Mouse (Mus musculus) liver, embryonic 11.5 days (tissue): ENCODE measurements around the gene Comp. TPM values are rescaled to one million over a fixed set of nuclear protein-coding genes. Genes with fewer than 3 reads are reported as not detected.

ENCODE experiments used
- ATAC-seq: fragments of 200-750 bp; cut with Nextera tagmentation; replicated peaks from 2 replicates; pipeline ENCODE4 v1.8.0; 2017; ENCODE audit warnings: moderate number of reproducible peaks, mild to moderate bottlenecking, moderate TSS enrichment, moderate library complexity; ENCODE audit not compliant: low FRiP score
- DNase-seq: peaks from one replicate; pipeline ENCODE4 v3.0.0-alpha.2; 2017; ENCODE audit warnings: low spot score
- H3K27ac ChIP-seq: fragments of 300-500 bp; sonication (generic); 2 replicates; pipeline ENCODE4 v1.5.1; 2014; ENCODE audit warnings: mild to moderate bottlenecking, low read depth, low read length, control low read depth
- H3K27me3 ChIP-seq: fragments of 300-500 bp; sonication (generic); replicated peaks from 2 replicates; pipeline ENCODE4 v1.6.1; 2014; ENCODE audit warnings: low read length, mixed read lengths; ENCODE audit not compliant: control insufficient read depth, insufficient read depth
- H3K36me3 ChIP-seq: fragments of 300-500 bp; sonication (generic); 2 replicates; pipeline ENCODE4 v1.6.1; 2014; ENCODE audit warnings: mild to moderate bottlenecking, low read length, moderate library complexity, mixed read lengths; ENCODE audit not compliant: control insufficient read depth, insufficient read depth
- H3K4me1 ChIP-seq: fragments of 300-500 bp; sonication (generic); replicated peaks from 2 replicates; pipeline ENCODE4 v1.6.1; 2014; ENCODE audit warnings: low read length, mixed read lengths; ENCODE audit not compliant: control insufficient read depth, insufficient read depth
- H3K4me2 ChIP-seq: fragments of 300-500 bp; sonication (generic); 2 replicates; pipeline ENCODE4 v1.6.1; 2014; ENCODE audit warnings: mild to moderate bottlenecking, control low read depth, moderate library complexity
- H3K4me3 ChIP-seq: fragments of 300-500 bp; sonication (generic); 2 replicates; pipeline ENCODE4 v1.5.1; 2014; ENCODE audit warnings: low read depth, low read length, control low read depth
- H3K9ac ChIP-seq: fragments of 300-500 bp; sonication (generic); 2 replicates; pipeline ENCODE4 v1.6.1; 2014; ENCODE audit warnings: low read depth, low read length, control low read depth
- H3K9me3 ChIP-seq: fragments of 300-500 bp; sonication (generic); 2 replicates; pipeline ENCODE4 v1.6.1; 2016; ENCODE audit warnings: low read length, inconsistent platforms, mixed read lengths; ENCODE audit not compliant: control insufficient read depth
- WGBS: fragments of 180-500 bp; shearing (Covaris S2); extraction: QIAGEN DNeasy Blood & Tissue Kit; methylation state at CpG from one replicate; pipeline ENCODE4 v1.1.7; 2014; 5-methylcytosine and 5-hydroxymethylcytosine counted together
- polyA plus RNA-seq: library from polyadenylated mRNA; unstranded; fragments of >200 nt; fragmentation: Nextera tagmentation; extraction: Ambion mirVana; gene quantifications from 2 replicates; pipeline ENCODE4 v1.2.1, GENCODE M21; 2014

Comp gene
- polyA plus RNA-seq, 1 experiment from 2014 or later, result 0.48 TPM

DNA sequence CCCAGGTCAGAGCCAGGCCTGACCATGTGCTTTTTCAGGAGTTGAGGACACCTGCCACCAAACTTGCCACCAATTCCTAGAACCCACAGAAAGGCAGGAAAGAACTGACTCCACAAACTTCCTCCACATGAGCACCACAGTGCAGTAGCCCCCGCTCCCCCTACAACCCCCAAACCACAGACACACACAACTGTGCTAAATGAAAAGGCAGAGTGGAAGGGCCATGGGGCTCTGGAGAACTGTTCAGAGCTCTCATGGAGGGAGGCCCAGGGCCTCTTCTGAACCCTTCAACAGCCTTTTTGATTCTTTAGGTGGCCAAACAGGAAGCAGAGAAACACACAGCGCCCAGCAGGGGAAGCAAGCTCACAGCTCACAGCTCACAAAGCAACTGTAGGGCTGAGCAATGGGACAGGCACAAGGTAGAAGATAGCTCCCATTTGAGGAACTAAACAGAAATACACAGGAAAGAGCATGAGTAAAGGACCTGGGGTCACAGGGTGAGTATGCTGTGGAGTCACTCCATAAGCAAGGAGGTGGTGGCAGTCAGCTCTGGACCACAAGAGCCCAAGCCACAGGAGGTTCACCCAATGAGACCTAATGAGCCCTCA lies 53.0 kb downstream of the Comp start:
- Histone ChIP-seq H3K27ac (no peak overlapping the region; the same call in 1 of the 2 replicates), H3K4me2 (no peak overlapping the region; the same call in 1 of the 2 replicates), H3K27me3 (no peaks in the 10 kb centered on the region), H3K9ac (0 out of 2 replicates have a peak overlapping the region, but pooled peaks have one; percentile 16), H3K9me3 (no peaks in the 10 kb centered on the region), H3K4me3 (no peak overlapping the region), H3K4me1 (peaks cover 36% of the 10 kb centered on the region), H3K36me3 (no peaks in the 10 kb centered on the region)
- WGBS, result 71% methylated on average over 2 of the region's 2 CpGs
- no peak for DNase-seq
- ATAC-seq, result no peak

- H3K36me3 ChIP-seq, result no peaks in the 10 kb centered on the region
- H3K4me3 ChIP-seq, result no peak overlapping the region
- no peak overlapping the region for H3K9ac ChIP-seq
- H3K4me1 ChIP-seq, result peaks cover 13% of the 10 kb centered on the region; the same call in 1 of the 2 replicates
- ATAC-seq (no peak), DNase-seq (no peak)
- H3K9me3 ChIP-seq, result no peaks in the 10 kb centered on the region
- H3K27ac ChIP-seq, result no peak overlapping the region
- WGBS, result 91% methylated on average over 4 of the region's 4 CpGs
- no peak overlapping the region for H3K4me2 ChIP-seq
- no peaks in the 10 kb centered on the region for H3K27me3 ChIP-seq
Observed at GRCm38 (mm10) chr8:70431213-70431612, 57.9 kb downstream of the Comp start.

Other genes with a start within 250 kb of the Comp start
- 32.9 and 35.4 TPM in 2 replicates for gene Nr2c2ap, start 242.2 kb upstream of the Comp start, polyA plus RNA-seq
- 15.2 and 16.7 TPM in 2 replicates for gene Rfxank, start 234.4 kb upstream of the Comp start, polyA plus RNA-seq
- gene Borcs8, start 234.1 kb upstream of the Comp start, polyA plus RNA-seq, result 38.6 and 46.2 TPM in 2 replicates
- gene Mef2b, start 233.8 kb upstream of the Comp start, polyA plus RNA-seq, result 0.45 and 0.51 TPM in 2 replicates
- gene Tmem161a, start 201.2 kb upstream of the Comp start, polyA plus RNA-seq, result 53.1 and 53.4 TPM in 2 replicates
- gene Slc25a42, start 161.3 kb upstream of the Comp start, polyA plus RNA-seq, result 7.1 and 7.9 TPM in 2 replicates
- 33.0 and 40.8 TPM in 2 replicates for gene Sugp2, start 139.3 kb upstream of the Comp start, polyA plus RNA-seq
- 34.8 and 35.0 TPM in 2 replicates for gene Armc6, start 139.1 kb upstream of the Comp start, polyA plus RNA-seq
- gene Homer3, start 90.7 kb upstream of the Comp start, polyA plus RNA-seq, result 33.9 and 37.9 TPM in 2 replicates
- gene Ddx49, start 71.1 kb upstream of the Comp start, polyA plus RNA-seq, result 56.5 and 59.1 TPM in 2 replicates
- 281 and 298 TPM in 2 replicates for gene Cope, start 71.0 kb upstream of the Comp start, polyA plus RNA-seq
- 1.1 and 1.2 TPM in 2 replicates for gene Cers1, start 57.8 kb upstream of the Comp start, polyA plus RNA-seq
- gene Gdf1, start 43.7 kb upstream of the Comp start, polyA plus RNA-seq, result 1.6 and 2.6 TPM in 2 replicates
- 21.1 and 23.7 TPM in 2 replicates for gene Upf1, start 20.3 kb upstream of the Comp start, polyA plus RNA-seq
- 11.3 and 13.1 TPM in 2 replicates for gene Crtc1, start 66.0 kb downstream of the Comp start, polyA plus RNA-seq
- gene Klhl26, start 103.4 kb downstream of the Comp start, polyA plus RNA-seq, result 13.0 and 16.8 TPM in 2 replicates
- 0.87 and 1.1 TPM in 2 replicates for gene Tmem59l, start 113.8 kb downstream of the Comp start, polyA plus RNA-seq
- 3.8 and 5.4 TPM in 2 replicates for gene Crlf1, start 119.6 kb downstream of the Comp start, polyA plus RNA-seq
- gene Rex1bd, start 133.2 kb downstream of the Comp start, polyA plus RNA-seq, result 113 and 120 TPM in 2 replicates
- gene Uba52, start 137.2 kb downstream of the Comp start, polyA plus RNA-seq, result 1,024 and 1,077 TPM in 2 replicates
- 261 and 285 TPM in 2 replicates for gene Fkbp8, start 154.2 kb downstream of the Comp start, polyA plus RNA-seq
- gene Kxd1, start 154.4 kb downstream of the Comp start, polyA plus RNA-seq, result 68.8 and 75.2 TPM in 2 replicates
- gene Ell, start 165.9 kb downstream of the Comp start, polyA plus RNA-seq, result 20.3 and 20.7 TPM in 2 replicates
- 177 and 188 TPM in 2 replicates for gene Isyna1, start 220.8 kb downstream of the Comp start, polyA plus RNA-seq
- gene Ssbp4, start 235.3 kb downstream of the Comp start, polyA plus RNA-seq, result 144 and 173 TPM in 2 replicates
- gene Lrrc25, start 242.6 kb downstream of the Comp start, polyA plus RNA-seq, result 4.5 and 5.3 TPM in 2 replicates